Mouse (Mus musculus): ENCODE data around the gene Hsd17b2. TPM values are rescaled to one million over a fixed set of nuclear protein-coding genes. Genes with fewer than 3 reads are reported as not detected.

The Hsd17b2 gene
- polyA plus RNA-seq, 1 experiment, result not detected

GRCm38 (mm10) chr8:117746651-117747050 lies 44.9 kb downstream of the Hsd17b2 start:
- WGBS, result 86% methylated on average over 5 of the region's 5 CpGs
- DNase-seq (ENCODE audit: low read depth in 1 of 2, low spot score in 2 of 2), result no peak
- no peaks in the 10 kb centered on the region for H3K36me3 ChIP-seq (ENCODE audit: control insufficient read depth, insufficient read depth, low read length)

GRCm38 (mm10) chr8:117747428-117747827 lies 45.7 kb downstream of the Hsd17b2 start:
- no peak overlapping the region for H3K27ac ChIP-seq (ENCODE audit: insufficient read depth, low read length)
- no peak overlapping the region for H3K4me3 ChIP-seq (ENCODE audit: extremely low read depth, insufficient read depth, insufficient read length)
- no peaks in the 10 kb centered on the region for H3K4me1 ChIP-seq (ENCODE audit: control insufficient read depth, insufficient read depth, insufficient read length)
- no peaks in the 10 kb centered on the region for H3K36me3 ChIP-seq (ENCODE audit: control insufficient read depth, insufficient read depth, low read length)
- 47% methylated on average over 2 of the region's 2 CpGs for WGBS
- no peak for DNase-seq (ENCODE audit: low read depth in 1 of 2, low spot score in 2 of 2)
- H3K27me3 ChIP-seq (ENCODE audit: control insufficient read depth, insufficient read depth, low read length), result no peaks in the 10 kb centered on the region
- TF ChIP-seq POLR2A (IDR thresholded peaks at IDR 0.05; ENCODE audit: low read depth, low read length) (no peak), CTCF (IDR thresholded peaks at IDR 0.05; ENCODE audit: extremely low read depth, insufficient read depth, insufficient read length, insufficient replicate concordance) (no peak)

More at GRCm38 (mm10) chr8:117746651-117747050, 44.9 kb downstream of the Hsd17b2 start:
- no peaks in the 10 kb centered on the region for H3K27me3 ChIP-seq (ENCODE audit: control insufficient read depth, insufficient read depth, low read length)
- no peak overlapping the region for H3K4me3 ChIP-seq (ENCODE audit: extremely low read depth, insufficient read depth, insufficient read length)
- TF ChIP-seq POLR2A (IDR thresholded peaks at IDR 0.05; ENCODE audit: low read depth, low read length) (no peak), CTCF (IDR thresholded peaks at IDR 0.05; ENCODE audit: extremely low read depth, insufficient read depth, insufficient read length, insufficient replicate concordance) (no peak)
- no peak overlapping the region for H3K27ac ChIP-seq (ENCODE audit: insufficient read depth, low read length)
- no peaks in the 10 kb centered on the region for H3K4me1 ChIP-seq (ENCODE audit: control insufficient read depth, insufficient read depth, insufficient read length)

GRCm38 (mm10) chr8:117747886-117748730 lies 46.4 kb downstream of the Hsd17b2 start:
- Histone ChIP-seq H3K36me3 (ENCODE audit: control insufficient read depth, insufficient read depth, low read length) (no peaks in the 10 kb centered on the region), H3K27me3 (ENCODE audit: control insufficient read depth, insufficient read depth, low read length) (no peaks in the 10 kb centered on the region), H3K4me3 (ENCODE audit: extremely low read depth, insufficient read depth, insufficient read length) (no peak overlapping the region), H3K27ac (ENCODE audit: insufficient read depth, low read length) (no peak overlapping the region), H3K4me1 (ENCODE audit: control insufficient read depth, insufficient read depth, insufficient read length) (no peaks in the 10 kb centered on the region)
- WGBS, result 74% methylated on average over 8 of the region's 9 CpGs
- TF ChIP-seq CTCF (IDR thresholded peaks at IDR 0.05; ENCODE audit: extremely low read depth, insufficient read depth, insufficient read length, insufficient replicate concordance) (no peak), POLR2A (IDR thresholded peaks at IDR 0.05; ENCODE audit: low read depth, low read length) (no peak)
- no peak for DNase-seq (ENCODE audit: low read depth in 1 of 2, low spot score in 2 of 2)

- no peak for DNase-seq (ENCODE audit: low read depth in 1 of 2, low spot score in 2 of 2)
- no peaks in the 10 kb centered on the region for H3K4me1 ChIP-seq (ENCODE audit: control insufficient read depth, insufficient read depth, insufficient read length)
- H3K27me3 ChIP-seq (ENCODE audit: control insufficient read depth, insufficient read depth, low read length), result no peaks in the 10 kb centered on the region
- no peak overlapping the region for H3K27ac ChIP-seq (ENCODE audit: insufficient read depth, low read length)
- no peaks in the 10 kb centered on the region for H3K36me3 ChIP-seq (ENCODE audit: control insufficient read depth, insufficient read depth, low read length)
- H3K4me3 ChIP-seq (ENCODE audit: extremely low read depth, insufficient read depth, insufficient read length), result no peak overlapping the region
- TF ChIP-seq POLR2A (IDR thresholded peaks at IDR 0.05; ENCODE audit: low read depth, low read length), result no peak
- TF ChIP-seq CTCF (IDR thresholded peaks at IDR 0.05; ENCODE audit: extremely low read depth, insufficient read depth, insufficient read length, insufficient replicate concordance), result no peak
- WGBS, result 73% methylated on average over 2 of the region's 2 CpGs
These were observed 47.7 kb downstream of the Hsd17b2 start for GRCm38 (mm10) chr8:117749436-117749835.

- Histone ChIP-seq H3K4me1 (ENCODE audit: control insufficient read depth, insufficient read depth, insufficient read length) (no peaks in the 10 kb centered on the region), H3K36me3 (ENCODE audit: control insufficient read depth, insufficient read depth, low read length) (no peaks in the 10 kb centered on the region), H3K27me3 (ENCODE audit: control insufficient read depth, insufficient read depth, low read length) (no peaks in the 10 kb centered on the region), H3K27ac (ENCODE audit: insufficient read depth, low read length) (no peak overlapping the region), H3K4me3 (ENCODE audit: extremely low read depth, insufficient read depth, insufficient read length) (no peak overlapping the region)
- no peak for DNase-seq (ENCODE audit: low read depth in 1 of 2, low spot score in 2 of 2)
- TF ChIP-seq CTCF (IDR thresholded peaks at IDR 0.05; ENCODE audit: extremely low read depth, insufficient read depth, insufficient read length, insufficient replicate concordance) (no peak), POLR2A (IDR thresholded peaks at IDR 0.05; ENCODE audit: low read depth, low read length) (no peak)
- WGBS, result 67% methylated on average over 11 of the region's 11 CpGs
These were observed 56.2 kb downstream of the Hsd17b2 start for GRCm38 (mm10) chr8:117757900-117758299.

GRCm38 (mm10) chr8:117762776-117763175 lies 61.1 kb downstream of the Hsd17b2 start:
- Histone ChIP-seq H3K4me3 (ENCODE audit: extremely low read depth, insufficient read depth, insufficient read length) (no peak overlapping the region), H3K27me3 (ENCODE audit: control insufficient read depth, insufficient read depth, low read length) (no peaks in the 10 kb centered on the region), H3K27ac (ENCODE audit: insufficient read depth, low read length) (no peak overlapping the region), H3K36me3 (ENCODE audit: control insufficient read depth, insufficient read depth, low read length) (no peaks in the 10 kb centered on the region), H3K4me1 (ENCODE audit: control insufficient read depth, insufficient read depth, insufficient read length) (no peaks in the 10 kb centered on the region)
- no peak for DNase-seq (ENCODE audit: low read depth in 1 of 2, low spot score in 2 of 2)
- 89% methylated on average over 6 of the region's 6 CpGs for WGBS
- TF ChIP-seq CTCF (IDR thresholded peaks at IDR 0.05; ENCODE audit: extremely low read depth, insufficient read depth, insufficient read length, insufficient replicate concordance), result no peak
- no peak for TF ChIP-seq POLR2A (IDR thresholded peaks at IDR 0.05; ENCODE audit: low read depth, low read length)

- H3K4me1 ChIP-seq (ENCODE audit: control insufficient read depth, insufficient read depth, insufficient read length), result no peaks in the 10 kb centered on the region
- no peak overlapping the region for H3K27ac ChIP-seq (ENCODE audit: insufficient read depth, low read length)
- WGBS, result 74% methylated on average over 4 of the region's 4 CpGs
- no peaks in the 10 kb centered on the region for H3K27me3 ChIP-seq (ENCODE audit: control insufficient read depth, insufficient read depth, low read length)
- no peak for TF ChIP-seq POLR2A (IDR thresholded peaks at IDR 0.05; ENCODE audit: low read depth, low read length)
- no peak for TF ChIP-seq CTCF (IDR thresholded peaks at IDR 0.05; ENCODE audit: extremely low read depth, insufficient read depth, insufficient read length, insufficient replicate concordance)
- no peaks in the 10 kb centered on the region for H3K36me3 ChIP-seq (ENCODE audit: control insufficient read depth, insufficient read depth, low read length)
- no peak overlapping the region for H3K4me3 ChIP-seq (ENCODE audit: extremely low read depth, insufficient read depth, insufficient read length)
- no peak for DNase-seq (ENCODE audit: low read depth in 1 of 2, low spot score in 2 of 2)
These were observed 62.9 kb downstream of the Hsd17b2 start for GRCm38 (mm10) chr8:117764625-117765024.
